Mouse (Mus musculus): Measurements from ENCODE around the gene Tgfbr1. TPM values are rescaled to one million over a fixed set of nuclear protein-coding genes. Genes with fewer than 3 reads are reported as not detected.

Tgfbr1 gene
- total and polyA plus RNA-seq, 2 experiments from 2014 or later, result 14.0 to 24.7 TPM

DNA sequence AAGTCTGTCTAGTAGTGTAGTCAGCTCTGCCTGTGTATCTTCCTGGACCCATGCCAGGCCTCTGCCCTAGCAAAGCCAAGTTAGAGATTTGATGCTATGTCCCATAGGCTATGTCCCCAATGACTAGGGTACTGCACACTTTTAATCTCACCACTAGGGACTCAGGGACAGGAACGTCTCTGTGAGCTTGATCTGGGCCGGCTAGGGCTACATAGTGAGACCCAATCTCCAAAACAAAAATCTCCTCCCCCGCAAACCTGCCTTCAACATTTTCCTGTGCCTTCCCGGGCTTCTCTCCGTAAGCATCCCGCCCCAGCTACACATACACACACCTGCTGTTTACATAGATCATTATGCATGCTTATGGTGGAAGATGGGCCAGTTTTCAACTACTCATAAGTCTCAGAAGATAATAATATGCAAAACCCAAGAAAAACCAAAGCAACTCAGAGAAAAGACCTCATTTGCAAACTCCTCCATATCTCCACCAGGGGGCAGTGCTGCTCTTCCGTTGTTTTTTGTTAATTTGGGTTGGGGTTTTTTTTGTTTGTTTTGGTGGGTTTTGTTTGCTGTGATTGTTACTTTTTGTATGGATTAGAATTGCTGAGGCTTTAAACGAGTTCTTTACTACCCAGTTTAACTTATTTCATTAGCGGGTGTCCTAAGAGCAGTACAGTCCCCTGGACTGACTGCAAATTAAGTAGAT lies 66.4 kb downstream of the Tgfbr1 start:
- TF ChIP-seq CTCF (IDR thresholded peaks at IDR 0.05; ENCODE audit: low read depth), result peak; percentile 81
- no peak overlapping the region; the same call in 1 of the 2 replicates for H3K4me2 ChIP-seq (ENCODE audit: low read depth, low read length)
- no peak overlapping the region for H3K9ac ChIP-seq (replicated peaks; ENCODE audit: low read length)
- no peaks in the 10 kb centered on the region for H3K27me3 ChIP-seq (ENCODE audit: insufficient read depth, low read length)
- H3K36me3 ChIP-seq (ENCODE audit: insufficient read depth, low read length), result no peaks in the 10 kb centered on the region
- H3K27ac ChIP-seq, result no peak overlapping the region
- DNase-seq (ENCODE audit: low spot score), result peak; percentile 74
- H3K4me1 ChIP-seq (ENCODE audit: insufficient read depth, low read length), result no peaks in the 10 kb centered on the region
- H3K4me3 ChIP-seq (ENCODE audit: low read length), result no peak overlapping the region
- ATAC-seq, result 0 out of 2 replicates have a peak, but pooled peaks have one; percentile 46
- no peaks in the 10 kb centered on the region for H3K9me3 ChIP-seq (ENCODE audit: low read length)
- 29% methylated on average over 9 of the region's 9 CpGs for WGBS

DNA sequence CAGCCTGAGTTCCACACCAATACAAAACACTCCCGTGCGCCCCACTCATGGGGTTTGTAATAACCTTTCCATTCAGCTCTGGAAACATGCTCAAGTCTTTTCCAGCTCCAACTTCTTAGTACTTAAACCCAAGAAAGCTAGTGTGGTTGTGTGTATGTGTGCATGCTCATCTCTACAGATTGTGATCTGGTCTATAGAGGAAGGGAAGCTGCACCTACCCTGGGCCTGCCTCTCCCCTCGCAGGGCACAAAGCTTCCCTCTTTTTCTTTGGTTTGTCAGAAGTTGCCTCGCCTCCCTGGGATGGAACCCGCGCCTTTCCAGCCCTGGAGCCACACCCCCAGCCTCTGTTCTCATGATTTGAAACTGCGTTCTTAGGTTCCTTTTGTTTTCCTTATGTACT lies 67.2 kb downstream of the Tgfbr1 start:
- Histone ChIP-seq H3K36me3 (ENCODE audit: insufficient read depth, low read length) (no peaks in the 10 kb centered on the region), H3K9me3 (ENCODE audit: low read length) (no peaks in the 10 kb centered on the region), H3K4me1 (ENCODE audit: insufficient read depth, low read length) (no peaks in the 10 kb centered on the region), H3K9ac (replicated peaks; ENCODE audit: low read length) (no peak overlapping the region), H3K4me2 (ENCODE audit: low read depth, low read length) (no peak overlapping the region), H3K4me3 (ENCODE audit: low read length) (no peak overlapping the region), H3K27me3 (ENCODE audit: insufficient read depth, low read length) (no peaks in the 10 kb centered on the region), H3K27ac (no peak overlapping the region)
- 42% methylated on average over 7 of the region's 7 CpGs for WGBS
- ATAC-seq (no peak), DNase-seq (ENCODE audit: low spot score) (no peak)
- no peak for TF ChIP-seq CTCF (IDR thresholded peaks at IDR 0.05; ENCODE audit: low read depth)

DNA sequence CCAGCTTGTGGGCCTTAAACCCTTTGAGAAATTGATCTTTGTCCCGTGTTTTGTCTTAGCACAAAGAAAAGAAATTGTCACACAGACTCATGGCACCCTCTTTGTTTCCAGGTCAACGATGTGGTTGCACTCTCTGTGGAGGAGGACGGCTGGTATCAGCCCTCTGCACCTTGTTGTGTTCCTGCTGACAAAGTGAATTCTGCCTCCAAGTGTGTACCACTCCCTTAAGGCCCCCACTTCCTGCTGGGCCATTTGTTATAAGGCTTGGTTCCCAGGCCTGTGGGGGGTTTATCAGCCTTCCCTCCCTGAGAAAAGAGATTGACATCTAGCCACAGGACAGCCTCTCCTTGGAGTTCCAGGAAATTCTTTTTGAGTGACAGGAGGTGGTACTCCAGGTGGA lies 69.2 kb downstream of the Tgfbr1 start:
- TF ChIP-seq CTCF (IDR thresholded peaks at IDR 0.05; ENCODE audit: low read depth), result no peak

DNA sequence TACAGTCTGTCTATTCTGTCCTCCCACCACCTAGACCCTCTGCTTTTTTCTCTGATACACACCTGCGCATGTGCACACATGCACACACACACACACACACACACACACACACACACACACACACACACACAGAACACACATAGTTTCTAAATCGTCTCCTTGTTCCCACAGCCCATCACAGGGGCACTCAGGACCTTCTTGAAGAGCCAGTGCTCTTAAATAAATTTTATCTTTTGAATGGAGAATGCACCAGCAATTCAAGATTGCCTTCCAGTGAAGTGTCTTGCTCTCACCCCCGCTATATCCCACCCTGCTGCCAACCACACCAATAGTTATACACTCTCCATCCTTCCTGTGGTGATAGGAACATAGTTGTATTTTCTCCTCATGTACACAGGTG lies 69.9 kb downstream of the Tgfbr1 start:
- TF ChIP-seq CTCF (IDR thresholded peaks at IDR 0.05; ENCODE audit: low read depth), result no peak
- WGBS, result 87% methylated on average over 3 of the region's 3 CpGs

More for the DNA sequence above, 69.2 kb downstream of the Tgfbr1 start:
- Histone ChIP-seq H3K27me3 (ENCODE audit: insufficient read depth, low read length) (no peaks in the 10 kb centered on the region), H3K9ac (replicated peaks; ENCODE audit: low read length) (no peak overlapping the region), H3K36me3 (ENCODE audit: insufficient read depth, low read length) (no peaks in the 10 kb centered on the region), H3K27ac (no peak overlapping the region), H3K4me3 (ENCODE audit: low read length) (no peak overlapping the region), H3K4me1 (ENCODE audit: insufficient read depth, low read length) (no peaks in the 10 kb centered on the region), H3K9me3 (ENCODE audit: low read length) (no peaks in the 10 kb centered on the region), H3K4me2 (ENCODE audit: low read depth, low read length) (no peak overlapping the region)
- DNase-seq (ENCODE audit: low spot score), result no peak
- 18% methylated on average over 3 of the region's 3 CpGs for WGBS
- no peak for ATAC-seq

DNA sequence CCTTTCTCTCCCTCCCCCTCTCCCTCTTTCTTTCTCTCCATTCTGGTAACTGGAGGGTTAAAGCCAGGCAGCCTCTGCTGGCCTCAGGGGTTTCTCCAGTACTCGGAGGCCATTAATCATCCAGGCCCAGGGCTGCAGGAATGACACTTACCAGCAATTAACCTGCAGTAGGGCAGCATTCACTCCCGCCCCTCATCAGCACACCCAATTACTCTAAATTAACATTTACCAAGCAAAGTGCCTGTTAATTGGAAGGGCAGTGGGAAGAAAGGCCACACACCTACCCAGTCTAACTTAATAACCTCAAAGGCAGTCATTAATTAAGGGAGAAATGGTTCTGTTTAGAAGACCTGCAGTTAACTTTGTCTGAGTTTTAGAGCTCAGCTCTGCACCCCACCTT lies 71.4 kb downstream of the Tgfbr1 start:
- Histone ChIP-seq H3K9me3 (ENCODE audit: low read length) (no peaks in the 10 kb centered on the region), H3K27me3 (ENCODE audit: insufficient read depth, low read length) (no peaks in the 10 kb centered on the region), H3K4me1 (ENCODE audit: insufficient read depth, low read length) (no peaks in the 10 kb centered on the region), H3K4me3 (ENCODE audit: low read length) (no peak overlapping the region), H3K27ac (no peak overlapping the region), H3K4me2 (ENCODE audit: low read depth, low read length) (no peak overlapping the region), H3K9ac (replicated peaks; ENCODE audit: low read length) (no peak overlapping the region), H3K36me3 (ENCODE audit: insufficient read depth, low read length) (no peaks in the 10 kb centered on the region)
- DNase-seq (ENCODE audit: low spot score) (peak; percentile 36), ATAC-seq (no peak)
- no peak for TF ChIP-seq CTCF (IDR thresholded peaks at IDR 0.05; ENCODE audit: low read depth)
- WGBS, result 20% methylated on average over 2 of the region's 2 CpGs

More for the DNA sequence above, 69.9 kb downstream of the Tgfbr1 start:
- Histone ChIP-seq H3K9me3 (ENCODE audit: low read length) (no peaks in the 10 kb centered on the region), H3K4me3 (ENCODE audit: low read length) (no peak overlapping the region), H3K4me1 (ENCODE audit: insufficient read depth, low read length) (no peaks in the 10 kb centered on the region), H3K4me2 (ENCODE audit: low read depth, low read length) (no peak overlapping the region), H3K27me3 (ENCODE audit: insufficient read depth, low read length) (no peaks in the 10 kb centered on the region), H3K27ac (no peak overlapping the region), H3K36me3 (ENCODE audit: insufficient read depth, low read length) (no peaks in the 10 kb centered on the region), H3K9ac (replicated peaks; ENCODE audit: low read length) (no peak overlapping the region)
- ATAC-seq (no peak), DNase-seq (ENCODE audit: low spot score) (no peak)

DNA sequence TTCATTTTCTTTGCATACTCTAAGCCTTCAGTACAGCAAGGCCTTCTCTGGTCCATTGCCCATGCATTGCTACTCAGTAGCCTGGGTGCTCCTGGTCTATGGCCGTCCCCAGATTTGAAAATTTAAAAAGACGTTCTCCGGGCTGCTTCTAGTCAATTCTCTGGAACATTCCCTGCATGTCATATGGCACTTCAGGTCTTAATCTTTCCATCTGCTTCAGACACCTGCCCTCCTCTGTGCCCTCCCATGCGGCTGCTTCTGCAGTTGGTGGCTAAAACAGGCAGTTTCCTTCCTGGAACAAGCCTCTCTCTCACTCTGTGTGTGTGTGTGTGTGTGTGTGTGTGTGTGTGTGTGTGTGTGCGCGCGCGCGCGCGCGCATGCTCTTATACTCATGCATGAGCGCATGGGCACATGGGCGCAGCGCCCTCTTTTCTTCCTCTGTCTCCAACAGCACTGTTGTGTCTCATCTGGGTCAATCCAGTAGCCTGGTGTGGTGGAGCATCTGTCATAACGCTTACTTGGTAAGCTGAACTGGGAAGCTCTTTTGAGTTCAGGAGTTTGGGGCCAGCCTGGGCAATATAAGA lies 72.3 kb downstream of the Tgfbr1 start:
- Histone ChIP-seq H3K9me3 (ENCODE audit: low read length) (no peaks in the 10 kb centered on the region), H3K27me3 (ENCODE audit: insufficient read depth, low read length) (no peaks in the 10 kb centered on the region), H3K4me2 (ENCODE audit: low read depth, low read length) (no peak overlapping the region), H3K36me3 (ENCODE audit: insufficient read depth, low read length) (no peaks in the 10 kb centered on the region), H3K9ac (replicated peaks; ENCODE audit: low read length) (no peak overlapping the region), H3K27ac (no peak overlapping the region), H3K4me1 (ENCODE audit: insufficient read depth, low read length) (no peaks in the 10 kb centered on the region), H3K4me3 (ENCODE audit: low read length) (no peak overlapping the region)
- DNase-seq (ENCODE audit: low spot score) (no peak), ATAC-seq (peak; percentile 43; the same call in 1 of the 2 replicates)
- WGBS, result 73% methylated on average over 16 of the region's 16 CpGs
- no peak for TF ChIP-seq CTCF (IDR thresholded peaks at IDR 0.05; ENCODE audit: low read depth)

DNA sequence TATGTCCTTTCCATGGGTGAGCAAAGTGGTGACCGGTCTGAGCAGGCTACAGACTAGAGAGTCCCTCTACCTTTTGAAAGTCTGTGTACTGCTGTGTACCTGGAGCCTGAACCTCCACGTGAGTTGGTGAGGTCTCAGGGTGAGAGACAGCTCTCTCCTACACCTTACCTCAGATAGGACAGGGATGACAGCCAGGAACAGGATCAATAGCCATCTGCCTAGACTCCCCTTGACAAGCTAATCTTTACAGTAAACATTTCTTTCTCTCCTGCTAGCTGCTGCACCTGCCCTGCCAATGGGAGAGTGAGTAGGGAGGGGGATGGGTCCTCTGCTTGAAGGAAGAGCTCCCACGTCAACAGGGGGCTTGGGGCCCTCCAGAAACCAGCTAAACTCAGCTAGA lies 74.6 kb downstream of the Tgfbr1 start:
- TF ChIP-seq CTCF (IDR thresholded peaks at IDR 0.05; ENCODE audit: low read depth), result no peak

More for the DNA sequence above, 74.6 kb downstream of the Tgfbr1 start:
- Histone ChIP-seq H3K4me3 (ENCODE audit: low read length) (no peak overlapping the region), H3K4me1 (ENCODE audit: insufficient read depth, low read length) (no peaks in the 10 kb centered on the region), H3K9ac (replicated peaks; ENCODE audit: low read length) (no peak overlapping the region), H3K9me3 (ENCODE audit: low read length) (no peaks in the 10 kb centered on the region), H3K27ac (no peak overlapping the region), H3K36me3 (ENCODE audit: insufficient read depth, low read length) (no peaks in the 10 kb centered on the region), H3K27me3 (ENCODE audit: insufficient read depth, low read length) (no peaks in the 10 kb centered on the region), H3K4me2 (ENCODE audit: low read depth, low read length) (no peak overlapping the region)
- WGBS, result 71% methylated on average over 3 of the region's 3 CpGs
- no peak for DNase-seq (ENCODE audit: low spot score)
- ATAC-seq, result no peak

Data from hindbrain, postnatal 0 days (tissue).